Mouse (Mus musculus) frontal cortex, adult 2 months (tissue): ENCODE data around the gene Rrbp1. TPM values are rescaled to one million over a fixed set of nuclear protein-coding genes. Genes with fewer than 3 reads are reported as not detected.

Experiments used
- DNase-seq, 2 experiments: peaks; one replicate each; pipeline ENCODE4 v3.0.0; 2022; ENCODE audit warnings: low spot score in 1 of 2; ENCODE audit errors: extremely low spot score in 1 of 2
- polyA plus RNA-seq: library from polyadenylated mRNA; depleted of rRNA; stranded (reverse); fragments of >200 nt; gene quantifications from 2 replicates; pipeline ENCODE4 v1.2.3, GENCODE M21; 2012; rRNA removed

The Rrbp1 gene
- polyA plus RNA-seq, result 71.3 and 72.4 TPM in 2 replicates

- DNase-seq, result peak; percentile 98 to 99
Observed at GRCm38 (mm10) chr2:144011080-144011551, at the start of gene Rrbp1. Gene Rrbp1, minus strand, starts transcription at chr2:144011263.

GRCm38 (mm10) chr2:144057735-144058134 lies 46.7 kb upstream of the Rrbp1 start:
- DNase-seq, result no peak

GRCm38 (mm10) chr2:144052410-144053065 lies 41.5 kb upstream of the Rrbp1 start:
- DNase-seq, result peak in 1 of 2 experiments; percentile 62

DNA sequence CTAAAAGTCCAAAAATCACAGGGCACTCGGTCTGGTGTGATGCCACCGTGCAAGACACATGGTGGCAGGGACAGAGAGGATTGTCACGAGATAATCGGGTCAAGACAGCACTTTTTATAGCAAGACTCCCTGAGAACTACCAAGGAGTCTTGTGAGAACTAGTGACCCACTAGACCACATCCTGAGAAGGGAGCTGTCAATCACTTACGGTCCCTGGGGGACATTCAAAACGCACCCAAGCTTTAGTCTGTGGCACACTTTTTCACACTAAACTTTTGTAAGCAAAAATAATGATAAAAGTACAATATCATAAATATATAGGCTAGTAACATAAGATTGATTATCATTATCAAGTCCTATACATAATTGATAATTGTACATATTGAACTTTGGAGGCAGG lies 39.8 kb upstream of the Rrbp1 start:
- no peak for DNase-seq

GRCm38 (mm10) chr2:144050146-144050680 lies 39.1 kb upstream of the Rrbp1 start:
- no peak for DNase-seq

- no peak for DNase-seq
Observed at GRCm38 (mm10) chr2:144046916-144047315, 35.9 kb upstream of the Rrbp1 start.

- peak; percentile 23 to 52 for DNase-seq
Observed at GRCm38 (mm10) chr2:144045756-144046560, 34.9 kb upstream of the Rrbp1 start.

GRCm38 (mm10) chr2:144044726-144045125 lies 33.7 kb upstream of the Rrbp1 start:
- peak; percentile 81 to 89 for DNase-seq

DNA sequence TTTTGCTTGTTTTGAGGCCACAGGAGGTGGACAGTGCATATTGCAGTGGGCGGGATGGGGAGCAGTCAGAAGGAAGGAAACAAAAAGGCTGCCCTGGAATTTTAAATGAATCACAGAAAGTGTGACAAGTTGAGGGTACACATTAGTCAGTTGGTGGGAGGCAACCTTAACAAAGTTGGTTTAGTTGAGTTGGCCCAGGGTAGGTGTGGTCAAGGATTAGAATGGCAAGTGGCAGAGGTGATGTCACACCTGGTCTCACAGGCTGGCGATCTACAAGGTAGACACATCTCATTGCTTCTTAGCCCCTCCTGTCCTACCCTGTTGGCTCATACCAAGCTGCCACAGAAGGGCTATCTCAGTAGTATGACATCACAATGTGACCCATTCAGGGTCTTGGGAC lies 21.6 kb upstream of the Rrbp1 start, which contains the start of gene Banf2:
Gene Banf2, plus strand, starts transcription at position 396 of the 400 bp plus-strand sequence.
- DNase-seq, result no peak

- no peak for DNase-seq
Observed at GRCm38 (mm10) chr2:144030791-144031190, 19.7 kb upstream of the Rrbp1 start.

- DNase-seq, result no peak
Observed at GRCm38 (mm10) chr2:144026456-144026855, 15.4 kb upstream of the Rrbp1 start.

DNA sequence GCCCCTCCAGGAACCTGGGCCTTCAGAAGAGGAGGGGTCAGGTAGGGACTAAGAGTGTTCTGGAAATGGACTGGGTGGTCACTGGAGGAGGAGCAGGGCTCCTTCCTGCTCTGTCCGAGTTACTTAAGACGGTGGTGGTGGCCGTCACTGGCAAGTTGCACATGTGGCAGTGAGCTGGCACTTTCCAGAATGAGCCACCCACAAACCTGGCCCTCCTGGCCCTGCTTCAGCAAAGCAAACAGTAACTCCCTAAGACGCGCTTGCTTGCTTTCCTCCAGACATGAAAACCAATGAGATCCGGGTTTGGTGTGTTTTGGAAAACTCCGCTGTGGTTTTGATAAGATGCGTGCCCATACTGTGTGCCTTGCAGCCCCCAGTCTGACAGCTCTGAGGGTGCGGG lies 14.3 kb upstream of the Rrbp1 start:
- no peak for DNase-seq

DNA sequence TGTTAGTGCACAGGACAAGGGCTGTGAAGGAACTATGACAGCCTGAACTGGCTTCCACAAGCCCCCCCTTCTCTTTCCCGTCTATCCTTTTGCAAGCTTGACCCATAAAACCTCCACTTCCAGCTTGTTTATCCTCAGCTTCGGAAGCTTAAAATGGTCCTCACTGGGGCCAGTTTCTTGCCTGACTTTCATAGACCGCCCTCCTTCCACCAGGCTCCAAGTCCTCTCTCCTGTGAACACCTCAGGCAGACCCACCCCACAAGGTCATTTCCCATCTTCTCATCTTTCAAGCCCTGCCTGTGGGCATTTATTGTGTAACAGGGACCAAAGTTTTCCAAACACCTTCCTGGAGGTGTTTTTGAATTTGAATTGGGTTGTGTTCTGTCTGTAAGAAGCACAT lies 11.4 kb upstream of the Rrbp1 start:
- no peak for DNase-seq

DNA sequence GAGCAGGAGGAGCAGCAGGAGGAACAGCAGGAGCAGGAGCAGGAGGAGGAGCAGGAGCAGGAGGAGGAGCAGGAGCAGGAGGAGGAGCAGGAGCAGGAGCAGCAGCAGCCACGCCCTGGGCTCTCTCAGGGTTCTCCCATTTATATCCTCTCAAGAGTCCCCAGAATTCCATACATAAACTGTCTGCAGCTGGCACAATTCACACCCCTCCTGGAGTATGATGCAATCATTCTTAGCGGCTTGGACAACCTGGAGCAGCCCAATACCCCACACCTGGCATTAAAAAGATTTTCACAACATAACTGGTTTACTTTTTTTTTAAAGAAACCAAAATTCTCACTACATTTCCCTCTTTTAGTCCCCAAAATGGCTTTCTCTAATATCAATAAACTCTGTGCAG lies 8.9 kb upstream of the Rrbp1 start:
- no peak for DNase-seq

- no peak for DNase-seq
Observed at GRCm38 (mm10) chr2:144015861-144016260, 4.8 kb upstream of the Rrbp1 start.

- DNase-seq, result no peak
Observed at GRCm38 (mm10) chr2:144014481-144014880, 3.4 kb upstream of the Rrbp1 start.

DNA sequence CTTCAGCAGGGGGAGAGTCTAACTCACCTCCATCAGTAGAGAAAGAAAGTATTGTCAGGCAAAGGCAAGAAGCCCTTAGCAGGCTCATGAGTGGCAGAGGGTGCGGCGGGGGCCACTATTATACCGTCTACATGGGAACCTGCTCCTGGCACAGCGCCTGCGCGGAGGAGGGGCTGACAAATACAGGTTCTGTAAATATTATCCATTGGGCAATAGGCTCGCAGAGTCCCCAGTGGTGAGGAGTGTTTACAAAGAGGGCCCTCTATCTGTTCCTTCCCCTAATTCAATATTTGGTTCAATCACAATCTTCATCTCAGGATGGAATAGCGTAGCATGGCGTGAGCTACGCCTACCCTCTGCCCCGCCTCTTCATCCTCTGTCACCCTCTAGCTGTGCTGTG lies 3.0 kb upstream of the Rrbp1 start:
- DNase-seq, result no peak

DNA sequence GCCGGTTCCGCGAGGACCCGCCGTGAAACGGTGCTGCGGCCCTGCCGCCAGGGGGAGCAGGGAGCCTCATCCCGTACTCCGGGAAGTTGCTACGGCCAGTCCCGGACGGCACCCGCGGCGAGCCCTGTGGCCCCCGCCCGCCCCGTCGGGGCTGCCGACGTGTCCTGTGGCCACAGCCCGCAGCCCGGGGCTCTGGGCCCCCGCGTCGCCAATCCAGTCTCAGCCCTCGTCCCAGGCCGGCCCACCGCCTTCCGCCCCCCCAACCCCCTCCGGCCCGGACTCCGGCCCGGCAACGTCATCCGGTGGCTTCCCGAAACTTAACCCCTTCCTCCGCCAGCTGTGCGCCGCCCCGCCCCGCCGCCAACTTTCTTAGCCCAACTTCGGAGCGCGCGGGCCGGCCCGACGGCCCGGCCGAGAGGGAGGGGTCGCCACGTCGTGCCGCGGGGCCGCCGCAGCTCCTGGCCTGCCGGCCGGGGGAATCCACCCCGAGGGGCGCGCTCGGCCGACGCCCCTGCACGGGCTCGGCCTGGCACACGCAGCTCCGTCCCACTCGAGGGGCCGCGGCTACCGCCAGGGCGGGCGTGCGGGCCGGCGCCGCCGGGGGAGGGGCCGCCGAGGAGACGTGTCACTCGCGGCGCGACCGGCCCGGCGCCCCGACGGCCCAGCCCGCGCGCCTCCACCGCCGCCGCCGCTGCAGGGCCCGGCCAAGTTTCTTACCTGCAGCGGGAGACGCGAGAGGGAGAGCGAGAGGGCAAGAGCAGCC lies 600 bp downstream of the Rrbp1 start:
- peak; percentile 25 to 59 for DNase-seq

DNA sequence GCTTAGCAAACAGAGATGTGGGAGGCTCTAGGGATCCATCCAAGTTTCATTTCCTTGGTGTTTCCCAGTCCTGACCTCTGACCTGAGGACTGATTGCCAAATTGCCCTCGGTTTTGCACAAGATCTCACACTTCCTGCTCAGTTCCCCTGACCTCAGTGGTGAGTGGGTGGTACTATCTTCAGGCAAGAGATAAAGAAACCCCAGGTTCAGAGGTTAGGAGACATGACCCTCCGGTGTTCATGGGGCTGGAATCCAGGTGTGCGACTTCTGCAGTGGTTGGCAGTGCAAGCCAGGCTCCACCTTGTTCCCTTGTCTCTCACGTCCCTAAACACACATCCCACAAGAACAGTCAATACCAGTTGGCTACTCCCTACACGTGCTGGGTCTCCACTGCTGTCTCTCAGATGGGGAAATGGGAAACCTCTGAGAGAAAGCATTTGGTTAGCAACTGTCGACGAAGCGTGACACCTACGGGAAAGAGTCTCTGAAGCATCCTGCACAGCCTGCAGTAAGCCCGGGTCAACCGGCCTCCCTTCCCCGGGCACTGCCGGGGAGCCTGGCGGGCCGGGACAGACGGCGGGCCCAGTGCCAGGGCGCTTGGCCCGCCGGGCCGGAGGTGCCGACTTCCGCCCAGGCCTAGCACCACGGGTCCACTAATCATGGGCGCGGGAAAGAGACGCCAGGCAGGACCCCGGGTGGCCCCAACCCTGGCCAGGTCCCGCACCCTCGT lies 1.3 kb downstream of the Rrbp1 start:
- DNase-seq, result no peak

DNA sequence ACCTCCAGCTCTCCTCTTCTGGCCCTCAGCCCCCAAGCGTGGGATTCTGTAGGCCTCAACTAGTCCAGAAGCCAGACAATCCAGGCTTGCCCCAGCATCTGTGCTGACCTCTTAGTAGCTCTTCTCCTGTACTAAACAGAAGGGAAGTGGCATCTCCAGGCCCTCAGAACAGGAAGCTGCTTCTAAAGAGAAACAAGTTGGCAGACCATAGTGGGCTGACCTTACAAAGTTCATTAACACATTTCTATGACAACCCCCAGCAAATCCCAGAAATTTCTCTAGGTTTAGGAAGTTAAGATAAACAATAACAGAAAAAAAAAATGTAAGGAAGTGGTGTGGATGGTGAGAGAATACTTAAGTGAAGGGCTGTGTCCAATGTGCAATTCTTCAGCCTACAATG lies 2.0 kb downstream of the Rrbp1 start:
- no peak for DNase-seq
